Comparison of ENCODE assay signal across 10 mouse cellular contexts in genomic region chr7:29421240-29421908, GRCm38 (mm10).
DNase-seq lines count a peak whose midpoint lies in the region; ATAC-seq and TF ChIP-seq lines count a peak whose summit lies in the region.
"Had no signal": no experiment of that assay in that cellular context is flagged by ENCODE, and none has a peak within 500 bp of the region (broad histone marks: within the 10 kb centered on the region; RNA-seq: fewer than 3 reads in every experiment).

No protein-coding gene starts in this region.

- 38% methylated on average over 8 of the region's 12 CpGs for WGBS in embryonic facial prominence, embryonic 14.5 days
- WGBS in hindbrain, postnatal 0 days: 26% methylated on average over 12 of the region's 12 CpGs
- WGBS in neural tube, embryonic 13.5 days: 31% methylated on average over 12 of the region's 12 CpGs

- peaks cover 26% of the 10 kb centered on the region for H3K4me1 ChIP-seq in embryonic facial prominence, embryonic 14.5 days (ENCODE audit: control insufficient read depth, insufficient read depth, low read length)
- peaks cover 10% of the 10 kb centered on the region; the same call in 1 of the 2 replicates for H3K4me1 ChIP-seq in hindbrain, postnatal 0 days (ENCODE audit: insufficient read depth, low read length)
- H3K4me1 ChIP-seq in neural tube, embryonic 13.5 days (replicated peaks): peaks cover 47% of the 10 kb centered on the region

- no peak overlapping the region for H3K4me3 ChIP-seq in embryonic facial prominence, embryonic 14.5 days (ENCODE audit: low read depth, low read length)
- no peak overlapping the region for H3K4me3 ChIP-seq in hindbrain, postnatal 0 days (ENCODE audit: low read length)
- no peak overlapping the region for H3K4me3 ChIP-seq in neural tube, embryonic 13.5 days

- peak overlapping the region; percentile 25; the same call in 1 of the 2 replicates for H3K27ac ChIP-seq in embryonic facial prominence, embryonic 14.5 days (replicated peaks; ENCODE audit: low read depth, low read length)
- H3K27ac ChIP-seq in hindbrain, postnatal 0 days: peak overlapping the region; percentile 56; the same call in 1 of the 2 replicates
- H3K27ac ChIP-seq in neural tube, embryonic 13.5 days (replicated peaks): peak overlapping the region; percentile 79

- H3K9ac ChIP-seq in embryonic facial prominence, embryonic 14.5 days (ENCODE audit: low read depth, low read length): no peak overlapping the region
- no peak overlapping the region for H3K9ac ChIP-seq in hindbrain, postnatal 0 days (replicated peaks; ENCODE audit: low read length)
- 0 out of 2 replicates have a peak overlapping the region, but pooled peaks have one; percentile 28 for H3K9ac ChIP-seq in neural tube, embryonic 13.5 days

- peak; percentile 39; the same call in 1 of the 2 replicates for ATAC-seq in embryonic facial prominence, embryonic 14.5 days (ENCODE audit: low read depth)
- peak; percentile 33; the same call in 1 of the 2 replicates for ATAC-seq in hindbrain, postnatal 0 days
- ATAC-seq in neural tube, embryonic 13.5 days (ENCODE audit: low read depth): peak; percentile 25; the same call in 1 of the 2 replicates

- no peaks in the 10 kb centered on the region for H3K9me3 ChIP-seq in embryonic facial prominence, embryonic 14.5 days (ENCODE audit: control insufficient read depth, low read length)
- no peaks in the 10 kb centered on the region for H3K9me3 ChIP-seq in hindbrain, postnatal 0 days (ENCODE audit: low read length)
- H3K9me3 ChIP-seq in neural tube, embryonic 13.5 days: no peaks in the 10 kb centered on the region

- no peak overlapping the region for H3K4me2 ChIP-seq in embryonic facial prominence, embryonic 14.5 days (ENCODE audit: low read depth, low read length)
- no peak overlapping the region for H3K4me2 ChIP-seq in hindbrain, postnatal 0 days (ENCODE audit: low read depth, low read length)
- H3K4me2 ChIP-seq in neural tube, embryonic 13.5 days: no peak overlapping the region

- DNase-seq in layer of hippocampus, adult 9-11 months: peak; percentile 69
- no peak for DNase-seq in layer of hippocampus, adult 9-10 months (ENCODE audit: low spot score)
- DNase-seq in embryonic facial prominence, embryonic 14.5 days (ENCODE audit: low spot score): peak; percentile 77
- peak; percentile 57 for DNase-seq in hindbrain, postnatal 0 days (ENCODE audit: low spot score)
- no peak for DNase-seq in testis, postnatal 14 days (ENCODE audit: low spot score)
- no peak for DNase-seq in liver
- no peak for DNase-seq in urinary bladder, adult 18-20 months (ENCODE audit: low spot score in 2 of 2)
- DNase-seq: adrenal gland, postnatal 10 days; lung, postnatal 36 days had no signal

- no peaks in the 10 kb centered on the region for H3K36me3 ChIP-seq in embryonic facial prominence, embryonic 14.5 days (ENCODE audit: control insufficient read depth, insufficient read depth, low read length)
- no peaks in the 10 kb centered on the region for H3K36me3 ChIP-seq in hindbrain, postnatal 0 days (ENCODE audit: insufficient read depth, low read length)
- no peaks in the 10 kb centered on the region for H3K36me3 ChIP-seq in neural tube, embryonic 13.5 days

- no peaks in the 10 kb centered on the region for H3K27me3 ChIP-seq in embryonic facial prominence, embryonic 14.5 days (replicated peaks; ENCODE audit: control insufficient read depth, insufficient read depth, low read length)
- H3K27me3 ChIP-seq in hindbrain, postnatal 0 days (ENCODE audit: insufficient read depth, low read length): no peaks in the 10 kb centered on the region
- H3K27me3 ChIP-seq in neural tube, embryonic 13.5 days: no peaks in the 10 kb centered on the region

- TF ChIP-seq CTCF in hindbrain, postnatal 0 days (IDR thresholded peaks at IDR 0.05; ENCODE audit: low read depth): peak; percentile 16; the same call in 1 of the 2 replicates

Comparison
In these comparisons a context has a peak if more than half of its experiments do, and no peak if none do; other contexts are left out.
1. DNase-seq: peak in layer of hippocampus, adult 9-11 months (single experiment), embryonic facial prominence, embryonic 14.5 days (single experiment) and hindbrain, postnatal 0 days (single experiment); none in layer of hippocampus, adult 9-10 months (single experiment), testis, postnatal 14 days (single experiment), liver (single experiment) and urinary bladder, adult 18-20 months (0 of 2).
2. H3K27ac ChIP-seq: peak in every context shown above with its lines; median percentile 79 in neural tube, embryonic 13.5 days; 56 in hindbrain, postnatal 0 days; 25 in embryonic facial prominence, embryonic 14.5 days.
3. Peak in every context shown above with its lines, with median percentiles within 50 percentile points of each other: ATAC-seq.